Mouse (Mus musculus): ENCODE measurements at regions not wholly inside any gene's neighbourhood (a gene's known extent, or its start where the extent isn't known, plus 50 kb on each side); places are given as distances from the start of the nearest gene placed in this dataset.
"Not testable (repeated sequence)": the region's sequence is repeated elsewhere in the genome, so short reads cannot be mapped to it uniquely, and the experiment has no call there.

GRCm38 (mm10) chr17:53087516-53087915 is 375.6 kb downstream of the Efhb start:
- Histone ChIP-seq H3K9me3 (ENCODE audit: control insufficient read depth, low read length) (no peaks in the 10 kb centered on the region), H3K4me1 (ENCODE audit: control insufficient read depth, insufficient read depth, low read length) (no peaks in the 10 kb centered on the region), H3K27ac (ENCODE audit: low read depth, low read length) (no peak overlapping the region), H3K4me2 (replicated peaks; ENCODE audit: low read depth, low read length) (no peak overlapping the region), H3K9ac (ENCODE audit: low read depth, low read length) (no peak overlapping the region), H3K4me3 (ENCODE audit: low read length) (no peak overlapping the region), H3K27me3 (ENCODE audit: control insufficient read depth, insufficient read depth, low read length) (no peaks in the 10 kb centered on the region), H3K36me3 (ENCODE audit: control insufficient read depth, insufficient read depth, low read length) (no peaks in the 10 kb centered on the region)
- no peak for ATAC-seq (ENCODE audit: low FRiP score, low TSS enrichment)
- WGBS = 10% methylated on average over 2 of the region's 2 CpGs

GRCm38 (mm10) chr17:53082205-53082604 is 380.9 kb downstream of the Efhb start:
- H3K27ac ChIP-seq (ENCODE audit: low read depth, low read length) = no peak overlapping the region
- 25% methylated on average over 1 of the region's 1 CpGs for WGBS
- H3K4me3 ChIP-seq (ENCODE audit: low read length) = no peak overlapping the region
- no peaks in the 10 kb centered on the region for H3K9me3 ChIP-seq (ENCODE audit: control insufficient read depth, low read length)
- no peaks in the 10 kb centered on the region for H3K36me3 ChIP-seq (ENCODE audit: control insufficient read depth, insufficient read depth, low read length)
- no peak overlapping the region for H3K4me2 ChIP-seq (replicated peaks; ENCODE audit: low read depth, low read length)
- no peak overlapping the region for H3K9ac ChIP-seq (ENCODE audit: low read depth, low read length)
- H3K4me1 ChIP-seq (ENCODE audit: control insufficient read depth, insufficient read depth, low read length) = no peaks in the 10 kb centered on the region
- no peaks in the 10 kb centered on the region for H3K27me3 ChIP-seq (ENCODE audit: control insufficient read depth, insufficient read depth, low read length)
- peak; percentile 89; the same call in 1 of the 2 replicates for ATAC-seq (ENCODE audit: low FRiP score, low TSS enrichment)

DNA sequence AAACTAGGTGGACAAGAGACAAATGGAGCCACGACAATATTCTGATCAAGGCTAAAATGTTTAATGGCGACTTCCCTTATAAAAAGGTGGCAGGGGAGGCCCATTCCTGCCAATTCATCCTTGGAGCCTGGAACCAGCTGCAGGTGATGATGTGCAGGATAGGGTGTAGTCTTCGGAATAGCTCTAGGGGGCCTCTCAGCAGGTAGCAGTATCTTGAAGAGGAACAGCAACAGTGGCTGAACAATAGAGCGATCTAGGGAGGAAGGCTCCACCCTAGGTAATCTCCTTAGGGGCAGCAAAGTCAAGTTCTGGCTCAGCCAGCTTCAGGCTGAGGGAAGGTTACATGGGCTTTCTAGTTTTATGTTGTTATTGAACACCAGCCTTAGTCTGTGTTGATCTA is 383.8 kb downstream of the Efhb start:
- H3K27me3 ChIP-seq (ENCODE audit: control insufficient read depth, insufficient read depth, low read length); H3K4me2 ChIP-seq (replicated peaks; ENCODE audit: low read depth, low read length); H3K36me3 ChIP-seq (ENCODE audit: control insufficient read depth, insufficient read depth, low read length); H3K4me1 ChIP-seq (ENCODE audit: control insufficient read depth, insufficient read depth, low read length); H3K9me3 ChIP-seq (ENCODE audit: control insufficient read depth, low read length); H3K27ac ChIP-seq (ENCODE audit: low read depth, low read length); H3K9ac ChIP-seq (ENCODE audit: low read depth, low read length); H3K4me3 ChIP-seq (ENCODE audit: low read length); ATAC-seq (ENCODE audit: low FRiP score, low TSS enrichment): not testable (repeated sequence)
- WGBS = 83% methylated on average over 4 of the region's 4 CpGs

DNA sequence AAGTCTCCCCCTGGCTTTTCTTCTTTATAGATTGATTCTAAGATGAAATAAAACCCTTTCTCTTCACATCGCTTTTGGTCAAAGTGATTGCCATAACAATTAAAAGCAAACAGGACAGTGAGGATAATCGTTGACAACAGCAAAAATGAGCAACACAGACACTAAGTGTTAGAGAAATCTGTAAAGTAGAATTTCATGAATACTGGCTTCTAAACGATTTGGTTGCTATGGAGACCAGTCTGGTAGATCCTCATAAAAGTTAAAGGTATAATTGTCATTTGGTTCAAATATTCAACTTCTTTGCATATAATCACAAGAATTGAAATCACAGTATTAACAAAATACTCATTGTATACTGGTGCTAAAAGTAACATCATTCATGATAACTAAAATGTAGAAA is 401.4 kb downstream of the Efhb start:
- Histone ChIP-seq H3K4me2 (replicated peaks; ENCODE audit: low read depth, low read length) (no peak overlapping the region), H3K36me3 (ENCODE audit: control insufficient read depth, insufficient read depth, low read length) (no peaks in the 10 kb centered on the region), H3K27me3 (ENCODE audit: control insufficient read depth, insufficient read depth, low read length) (no peaks in the 10 kb centered on the region), H3K9ac (ENCODE audit: low read depth, low read length) (no peak overlapping the region), H3K4me3 (ENCODE audit: low read length) (no peak overlapping the region), H3K9me3 (ENCODE audit: control insufficient read depth, low read length) (no peaks in the 10 kb centered on the region), H3K27ac (ENCODE audit: low read depth, low read length) (no peak overlapping the region), H3K4me1 (ENCODE audit: control insufficient read depth, insufficient read depth, low read length) (no peaks in the 10 kb centered on the region)
- no peak for ATAC-seq (ENCODE audit: low FRiP score, low TSS enrichment)
- WGBS = 82% methylated on average over 3 of the region's 3 CpGs

Measured in kidney, embryonic 14.5 days (tissue).